Mouse (Mus musculus) embryonic facial prominence, embryonic 12.5 days (tissue): ENCODE results near the gene Slc25a36. TPM values are rescaled to one million over a fixed set of nuclear protein-coding genes. Genes with fewer than 3 reads are reported as not detected.
A peak's percentile ranks its signal among the peaks of the same experiment; 100 is the strongest.

Source experiments
- ATAC-seq: fragments of 200-750 bp; cut with Nextera tagmentation; 2 replicates; pipeline ENCODE4 v1.8.0; 2017; ENCODE audit not compliant: insufficient number of reproducible peaks, insufficient read depth, low FRiP score, low TSS enrichment
- H3K27ac ChIP-seq: fragments of 300-500 bp; sonication (generic); 2 replicates; pipeline ENCODE4 v1.5.1; 2016; ENCODE audit warnings: mild to moderate bottlenecking
- H3K27me3 ChIP-seq: fragments of 300-500 bp; sonication (generic); 2 replicates; pipeline ENCODE4 v1.6.1; 2016; ENCODE audit warnings: mild to moderate bottlenecking, moderate library complexity
- H3K36me3 ChIP-seq: fragments of 300-500 bp; sonication (generic); 2 replicates; pipeline ENCODE4 v1.6.1; 2016; ENCODE audit warnings: mild to moderate bottlenecking
- H3K4me1 ChIP-seq: fragments of 300-500 bp; sonication (generic); 2 replicates; pipeline ENCODE4 v1.6.1; 2016
- H3K4me2 ChIP-seq: fragments of 300-500 bp; sonication (generic); replicated peaks from 2 replicates; pipeline ENCODE4 v1.6.1; 2016; ENCODE audit warnings: mild to moderate bottlenecking, moderate library complexity
- H3K4me3 ChIP-seq: fragments of 300-500 bp; sonication (generic); 2 replicates; pipeline ENCODE4 v1.5.1; 2016; ENCODE audit warnings: mild to moderate bottlenecking
- H3K9ac ChIP-seq: fragments of 300-500 bp; sonication (generic); 2 replicates; pipeline ENCODE4 v1.6.1; 2016; ENCODE audit warnings: mild to moderate bottlenecking, moderate library complexity
- H3K9me3 ChIP-seq: fragments of 300-500 bp; sonication (generic); 2 replicates; pipeline ENCODE4 v1.6.1; 2016; ENCODE audit warnings: mild to moderate bottlenecking, moderate library complexity
- WGBS: fragments of 180-500 bp; shearing (Covaris S2); methylation state at CpG from one replicate; pipeline ENCODE4 v1.1.7; 2016; 5-methylcytosine and 5-hydroxymethylcytosine counted together
- polyA plus RNA-seq: library from polyadenylated mRNA; unstranded; fragments of >200 nt; fragmentation: Nextera tagmentation; extraction: Ambion mirVana; gene quantifications from 2 replicates; pipeline ENCODE4 v1.2.1, GENCODE M21; 2016

The Slc25a36 gene
- 108 and 111 TPM in 2 replicates for polyA plus RNA-seq

DNA sequence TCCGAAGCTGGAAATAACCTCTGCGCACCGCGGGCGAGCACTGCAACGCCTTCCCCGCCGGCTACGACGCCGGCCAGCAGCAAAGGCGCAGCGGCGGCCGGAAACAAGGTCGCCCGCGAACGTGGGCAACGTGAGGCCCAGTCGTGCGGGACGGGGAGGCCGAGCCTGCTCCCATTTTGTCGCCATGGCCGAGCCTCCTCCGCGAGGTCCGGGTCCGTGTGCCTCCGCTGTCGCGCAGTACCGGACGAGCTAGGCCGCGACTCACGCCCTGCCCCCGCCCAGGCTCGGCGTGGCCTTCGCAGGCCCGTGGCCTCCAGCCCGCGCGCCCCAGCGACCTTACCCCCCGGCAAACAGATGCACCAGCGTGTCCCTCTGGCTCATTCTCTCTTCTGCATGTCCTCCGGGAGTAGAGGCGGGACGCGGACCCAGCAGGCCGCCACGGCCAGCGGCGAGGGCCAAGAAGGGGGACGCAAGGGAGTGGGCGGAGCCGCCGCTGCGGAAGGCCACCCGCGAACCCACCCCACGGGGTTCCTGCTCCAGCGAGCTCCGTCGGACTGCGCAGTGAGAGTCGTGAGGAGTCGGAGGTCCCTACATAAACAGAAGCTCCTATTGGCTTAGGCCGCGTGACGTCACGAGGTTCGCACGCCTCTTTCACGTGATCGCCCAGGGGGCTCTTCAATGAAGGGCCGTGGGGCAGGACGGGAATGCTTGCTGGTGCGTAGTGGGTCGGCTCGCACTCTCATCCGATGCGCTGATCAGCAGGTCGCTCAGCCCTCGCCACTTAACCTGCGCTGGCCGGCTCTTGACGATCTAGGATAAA lies at the start of gene Slc25a36:
Slc25a36 (minus strand) TSS at position 587 of the 820 bp plus-strand sequence.
- Histone ChIP-seq H3K9me3 (no peaks in the 10 kb centered on the region), H3K36me3 (no peaks in the 10 kb centered on the region), H3K4me2 (peak within 1 kb of the TSS; percentile 60), H3K27me3 (no peaks in the 10 kb centered on the region), H3K9ac (peak within 1 kb of the TSS; percentile 88), H3K4me3 (peak within 1 kb of the TSS; percentile 84), H3K27ac (peak within 1 kb of the TSS; percentile 88), H3K4me1 (peaks cover 14% of the 10 kb centered on the region)
- peak; percentile 99 for ATAC-seq
- WGBS: 1% methylated on average over 89 of the region's 91 CpGs

DNA sequence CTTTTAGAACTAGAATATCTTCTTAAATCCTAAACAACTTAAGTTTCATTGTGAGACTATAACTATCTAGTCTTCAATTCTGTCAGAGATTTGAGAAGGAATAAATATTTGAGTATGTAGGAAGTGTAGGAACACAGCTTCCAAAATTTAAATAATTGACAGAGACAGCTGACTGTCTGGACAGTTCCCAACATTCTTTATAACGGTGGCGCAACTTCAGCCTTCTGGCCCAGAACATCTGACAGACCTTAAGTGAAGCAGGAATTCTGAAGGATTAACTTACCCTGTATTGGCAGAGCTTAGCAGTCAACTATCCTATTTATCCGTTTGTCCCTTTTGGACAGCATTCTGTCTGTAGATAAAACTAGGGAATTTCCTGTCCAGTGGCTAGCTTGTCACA lies 47.5 kb upstream of the Slc25a36 start:
- Histone ChIP-seq H3K4me1 (no peaks in the 10 kb centered on the region), H3K36me3 (no peaks in the 10 kb centered on the region), H3K4me2 (no peak overlapping the region), H3K27ac (no peak overlapping the region), H3K9me3 (no peaks in the 10 kb centered on the region), H3K4me3 (no peak overlapping the region), H3K27me3 (no peaks in the 10 kb centered on the region; the same call in 1 of the 2 replicates), H3K9ac (no peak overlapping the region)
- ATAC-seq: no peak
- WGBS: 66% methylated on average over 3 of the region's 3 CpGs

DNA sequence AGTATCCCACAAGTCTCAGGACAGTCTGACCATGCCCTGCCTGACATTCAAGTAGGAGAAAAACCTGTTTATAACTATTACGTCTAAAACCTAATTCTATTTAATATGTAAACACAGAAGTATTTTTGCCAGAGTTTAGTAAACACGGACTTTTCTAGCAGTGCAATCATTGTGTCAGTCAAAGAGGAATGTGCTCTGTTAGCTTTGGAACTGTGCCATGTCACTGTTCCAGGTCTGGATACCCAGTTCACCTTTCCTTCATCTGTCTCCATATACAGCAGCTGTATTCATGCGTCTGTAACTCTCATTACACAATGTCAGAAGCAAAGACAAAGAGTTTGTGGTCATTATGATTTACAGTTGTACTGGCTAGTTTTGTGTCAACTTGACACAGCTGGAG lies 45.0 kb upstream of the Slc25a36 start:
- Histone ChIP-seq H3K27me3 (no peaks in the 10 kb centered on the region), H3K9me3 (no peaks in the 10 kb centered on the region), H3K27ac (no peak overlapping the region), H3K4me1 (no peaks in the 10 kb centered on the region), H3K9ac (no peak overlapping the region), H3K4me3 (no peak overlapping the region), H3K36me3 (no peaks in the 10 kb centered on the region), H3K4me2 (no peak overlapping the region)
- ATAC-seq: no peak
- WGBS: 59% methylated on average over 3 of the region's 3 CpGs

DNA sequence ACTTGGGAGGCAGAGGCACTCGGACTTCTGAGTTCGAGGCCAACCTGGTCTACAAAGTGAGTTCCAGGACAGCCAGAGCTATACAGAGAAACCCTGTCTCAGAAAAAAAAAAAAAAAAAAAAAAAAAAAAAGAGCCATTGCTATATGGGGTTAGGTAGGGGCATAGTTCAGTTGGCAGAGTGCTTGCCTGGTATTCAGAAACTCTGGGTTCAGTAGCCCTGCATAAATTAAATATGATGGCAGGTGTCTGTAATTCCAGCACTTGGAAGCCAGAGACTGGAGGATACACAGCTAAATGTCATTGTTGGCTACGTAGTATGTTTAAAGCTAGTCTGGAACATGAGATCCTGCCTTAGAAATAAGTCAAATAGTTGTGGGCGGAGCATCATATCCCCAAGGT lies 44.0 kb upstream of the Slc25a36 start:
- no peak overlapping the region for H3K4me2 ChIP-seq
- no peaks in the 10 kb centered on the region for H3K9me3 ChIP-seq
- H3K36me3 ChIP-seq: no peaks in the 10 kb centered on the region
- no peak overlapping the region for H3K27ac ChIP-seq
- 82% methylated on average over 4 of the region's 4 CpGs for WGBS
- no peak for ATAC-seq
- H3K27me3 ChIP-seq: no peaks in the 10 kb centered on the region
- H3K4me3 ChIP-seq: no peak overlapping the region
- H3K4me1 ChIP-seq: no peaks in the 10 kb centered on the region
- H3K9ac ChIP-seq: no peak overlapping the region

DNA sequence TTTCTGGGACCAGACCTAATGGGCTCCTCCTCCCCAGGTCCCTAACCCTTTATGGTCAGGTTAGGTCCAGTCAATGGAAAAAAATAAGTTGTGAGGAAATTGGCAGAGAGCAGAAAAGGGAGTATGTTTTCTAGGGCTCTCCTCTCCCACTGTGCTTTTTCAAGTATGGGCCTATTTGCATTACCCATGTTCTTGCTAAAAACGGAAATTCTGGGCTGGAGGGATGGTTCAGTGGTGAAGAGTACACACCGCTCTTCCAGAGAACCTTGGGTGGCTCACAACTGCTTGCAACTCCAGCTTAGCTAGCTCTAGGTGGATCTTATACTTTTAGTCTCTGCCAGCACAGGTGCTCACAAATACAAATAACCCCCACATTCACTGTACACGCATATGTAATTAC lies 42.0 kb upstream of the Slc25a36 start:
- H3K9ac ChIP-seq: no peak overlapping the region
- no peaks in the 10 kb centered on the region for H3K36me3 ChIP-seq
- H3K4me3 ChIP-seq: no peak overlapping the region
- ATAC-seq: no peak
- H3K27ac ChIP-seq: no peak overlapping the region
- 85% methylated on average over 3 of the region's 3 CpGs for WGBS
- no peaks in the 10 kb centered on the region for H3K4me1 ChIP-seq
- H3K9me3 ChIP-seq: no peaks in the 10 kb centered on the region
- H3K4me2 ChIP-seq: no peak overlapping the region
- H3K27me3 ChIP-seq: no peaks in the 10 kb centered on the region

DNA sequence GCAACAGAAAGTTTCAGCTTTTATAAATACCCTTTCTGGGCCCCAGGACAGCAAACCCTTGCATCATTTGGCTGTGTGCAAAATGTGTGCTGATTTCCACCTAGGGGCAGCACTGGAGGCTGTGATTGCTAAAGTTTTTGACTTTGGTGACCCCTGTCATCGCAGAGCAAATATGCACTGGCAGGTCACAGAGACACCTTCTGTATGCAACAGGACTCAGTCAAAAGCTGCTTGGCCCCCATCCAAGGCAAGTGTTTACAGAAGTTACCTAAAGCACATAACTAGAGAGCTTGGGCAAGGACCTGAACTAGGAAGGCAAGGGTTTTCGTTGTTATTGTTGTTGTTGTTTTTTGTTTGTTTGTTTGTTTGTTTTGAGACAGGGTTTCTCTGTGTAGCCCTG lies 36.3 kb upstream of the Slc25a36 start:
- 72% methylated on average over 2 of the region's 2 CpGs for WGBS

DNA sequence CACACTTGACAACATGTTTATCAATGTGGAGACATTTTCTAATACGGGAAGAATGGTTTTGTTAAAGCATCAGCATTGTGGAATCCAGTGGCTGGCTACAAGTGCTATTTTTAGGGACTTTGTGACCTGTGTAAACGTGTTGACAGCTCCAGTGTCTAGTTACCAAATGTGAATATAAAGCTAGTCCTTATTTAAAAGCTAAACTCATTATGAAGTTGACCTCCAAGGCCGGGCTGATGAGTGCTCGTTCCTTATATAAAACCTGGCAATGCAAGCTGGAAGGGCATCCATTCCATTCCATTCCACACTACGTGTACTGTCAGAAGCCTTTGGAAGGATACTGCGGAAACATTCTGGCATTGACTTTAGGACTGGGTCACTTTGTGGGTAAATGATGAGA lies 34.4 kb upstream of the Slc25a36 start:
- Histone ChIP-seq H3K4me1 (no peaks in the 10 kb centered on the region), H3K27ac (no peak overlapping the region), H3K4me2 (no peak overlapping the region), H3K4me3 (no peak overlapping the region), H3K36me3 (no peaks in the 10 kb centered on the region), H3K9ac (no peak overlapping the region), H3K27me3 (no peaks in the 10 kb centered on the region), H3K9me3 (no peaks in the 10 kb centered on the region)
- no peak for ATAC-seq
- WGBS: 73% methylated on average over 6 of the region's 6 CpGs

More for the DNA sequence above, 36.3 kb upstream of the Slc25a36 start:
- Histone ChIP-seq H3K36me3 (no peaks in the 10 kb centered on the region), H3K9me3 (no peaks in the 10 kb centered on the region), H3K4me1 (no peaks in the 10 kb centered on the region), H3K4me2 (no peak overlapping the region), H3K4me3 (no peak overlapping the region), H3K9ac (no peak overlapping the region), H3K27ac (no peak overlapping the region), H3K27me3 (no peaks in the 10 kb centered on the region)
- no peak for ATAC-seq

DNA sequence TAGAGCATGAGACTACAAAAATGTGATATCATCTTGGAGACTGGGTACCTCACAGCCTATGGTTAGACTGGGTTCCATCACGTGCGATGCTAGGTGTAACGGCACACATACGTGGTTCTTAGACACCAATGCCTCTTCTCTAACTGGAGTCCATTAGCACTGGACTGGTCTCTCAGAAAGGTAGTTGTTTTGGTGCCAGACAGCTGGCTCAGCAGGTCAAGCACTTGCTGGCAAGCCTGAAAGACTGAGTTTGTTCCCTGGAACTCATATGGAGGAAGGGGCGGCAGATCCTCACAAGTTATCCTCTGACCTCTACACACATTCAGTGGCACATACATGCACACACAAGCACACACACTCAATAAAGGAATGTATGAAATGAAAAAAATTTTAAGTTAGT lies 32.5 kb upstream of the Slc25a36 start:
- H3K36me3 ChIP-seq: no peaks in the 10 kb centered on the region
- WGBS: 90% methylated on average over 5 of the region's 5 CpGs
- ATAC-seq: no peak

DNA sequence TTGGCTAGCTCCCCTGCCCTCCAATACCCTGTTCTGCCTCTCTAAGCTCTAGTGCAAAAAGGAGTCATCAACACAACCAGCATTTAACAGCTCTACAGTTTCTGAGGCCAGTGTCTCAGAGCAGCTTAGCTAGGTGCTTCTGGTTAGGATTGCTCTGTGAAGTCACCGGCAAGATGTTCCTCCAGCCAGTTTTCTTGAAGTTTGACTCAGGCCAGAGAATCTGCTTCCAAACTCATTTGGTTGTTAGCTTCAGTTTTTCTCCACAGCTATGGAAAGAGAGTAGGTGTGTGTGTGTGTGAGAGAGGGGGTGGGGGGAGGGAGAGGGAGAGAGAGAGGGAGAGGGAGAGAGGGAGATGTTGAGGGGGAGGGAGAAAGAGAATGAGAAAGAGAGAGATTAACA lies 31.6 kb upstream of the Slc25a36 start:
- Histone ChIP-seq H3K4me1 (no peaks in the 10 kb centered on the region), H3K4me2 (no peak overlapping the region), H3K27me3 (no peaks in the 10 kb centered on the region), H3K27ac (no peak overlapping the region), H3K9ac (no peak overlapping the region), H3K4me3 (no peak overlapping the region), H3K9me3 (no peaks in the 10 kb centered on the region), H3K36me3 (no peaks in the 10 kb centered on the region)
- WGBS: 86% methylated on average over 1 of the region's 1 CpGs
- ATAC-seq: no peak

More for the DNA sequence above, 32.5 kb upstream of the Slc25a36 start:
- no peak overlapping the region for H3K4me3 ChIP-seq
- H3K27ac ChIP-seq: no peak overlapping the region
- no peaks in the 10 kb centered on the region for H3K9me3 ChIP-seq
- H3K4me2 ChIP-seq: no peak overlapping the region
- no peaks in the 10 kb centered on the region for H3K27me3 ChIP-seq
- no peak overlapping the region for H3K9ac ChIP-seq
- H3K4me1 ChIP-seq: no peaks in the 10 kb centered on the region

DNA sequence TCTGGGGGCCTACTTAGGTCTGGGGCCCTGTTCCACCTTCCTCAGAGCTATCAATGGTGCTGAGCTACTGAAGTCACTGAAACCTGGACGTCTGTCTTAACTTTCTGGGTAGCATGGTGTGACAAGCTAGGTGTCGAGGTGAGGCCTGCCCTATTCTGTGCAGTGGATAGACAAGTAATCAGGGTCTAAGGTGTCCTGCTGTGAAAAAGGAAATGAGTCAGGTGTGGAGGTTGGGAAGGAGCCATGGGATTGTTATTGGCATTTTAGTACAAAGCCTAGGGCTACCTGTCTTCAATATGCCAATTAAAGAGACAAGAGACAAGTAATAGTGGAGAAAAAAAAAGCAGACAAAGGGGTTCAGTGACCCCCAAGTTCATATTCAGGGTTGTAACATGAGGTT lies 30.8 kb upstream of the Slc25a36 start:
- no peak overlapping the region for H3K4me3 ChIP-seq
- H3K4me2 ChIP-seq: no peak overlapping the region
- no peaks in the 10 kb centered on the region for H3K36me3 ChIP-seq
- H3K4me1 ChIP-seq: no peaks in the 10 kb centered on the region
- 62% methylated on average over 2 of the region's 2 CpGs for WGBS
- H3K9me3 ChIP-seq: no peaks in the 10 kb centered on the region
- no peak overlapping the region for H3K9ac ChIP-seq
- ATAC-seq: no peak
- H3K27ac ChIP-seq: no peak overlapping the region
- H3K27me3 ChIP-seq: no peaks in the 10 kb centered on the region

DNA sequence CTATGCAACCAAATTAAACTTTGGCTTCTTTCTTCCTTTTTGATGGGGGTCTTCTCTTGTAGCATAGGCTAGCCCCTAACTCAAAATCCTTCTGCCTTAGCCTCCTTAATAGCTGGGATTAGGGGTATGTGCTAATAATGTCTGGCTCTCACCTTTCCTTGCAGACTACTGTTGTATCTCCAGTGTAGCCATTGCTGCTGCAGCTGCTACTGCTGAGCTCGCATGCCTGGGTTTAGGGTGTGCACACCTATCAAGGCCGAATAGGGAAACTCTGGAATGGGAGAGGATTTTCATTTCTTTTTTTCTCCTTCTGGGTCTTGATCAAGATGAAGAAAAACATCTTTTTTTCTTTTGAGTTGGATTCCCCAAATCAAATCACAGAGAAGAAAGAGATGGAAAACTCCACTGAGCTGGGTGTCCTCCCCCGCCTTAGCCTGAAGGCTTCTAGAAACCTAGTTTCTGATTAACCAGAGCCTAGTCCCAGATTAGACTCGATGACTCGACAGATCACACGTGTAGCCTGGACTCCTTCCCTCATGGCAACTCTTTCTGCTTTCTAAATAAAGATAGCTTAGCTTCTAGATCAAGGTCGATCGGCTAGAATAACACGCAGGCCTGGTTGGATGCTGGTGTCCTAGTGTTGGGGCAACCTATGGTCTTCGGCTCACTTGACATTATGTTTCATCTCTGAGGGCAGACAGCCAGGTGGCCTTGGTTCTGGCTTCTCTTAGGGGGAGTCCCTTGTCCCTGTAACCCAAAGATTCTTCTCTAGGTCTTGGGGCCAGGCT lies 29.4 kb upstream of the Slc25a36 start:
- no peaks in the 10 kb centered on the region for H3K27me3 ChIP-seq
- WGBS: 89% methylated on average over 10 of the region's 10 CpGs
- no peaks in the 10 kb centered on the region for H3K4me1 ChIP-seq
- H3K36me3 ChIP-seq: no peaks in the 10 kb centered on the region
- no peak overlapping the region for H3K4me3 ChIP-seq
- no peaks in the 10 kb centered on the region for H3K9me3 ChIP-seq
- H3K4me2 ChIP-seq: no peak overlapping the region
- H3K9ac ChIP-seq: no peak overlapping the region
- no peak overlapping the region for H3K27ac ChIP-seq
- no peak for ATAC-seq

DNA sequence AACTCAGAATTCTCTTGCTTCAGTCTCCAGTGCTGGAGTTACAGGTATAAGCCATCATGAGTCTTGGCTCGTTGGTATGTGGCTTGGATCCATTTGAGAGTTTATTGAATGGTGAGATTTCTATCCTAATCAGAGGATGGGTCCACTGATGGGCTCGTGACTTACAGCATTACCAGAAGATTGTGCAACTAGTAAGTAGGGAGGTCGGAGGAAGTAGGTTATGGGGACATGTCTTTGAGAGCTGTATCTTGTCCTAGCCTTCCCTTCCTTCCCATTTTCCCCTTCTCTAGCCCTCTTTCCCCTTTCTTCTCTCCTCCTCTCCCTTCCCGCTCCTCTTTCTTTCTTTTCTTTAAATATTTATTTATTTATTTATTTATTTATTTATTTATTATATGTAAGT lies 26.7 kb upstream of the Slc25a36 start:
- no peak for ATAC-seq
- H3K4me2 ChIP-seq: no peak overlapping the region
- WGBS: 88% methylated on average over 4 of the region's 4 CpGs

More for the DNA sequence above, 26.7 kb upstream of the Slc25a36 start:
- H3K9me3 ChIP-seq: no peaks in the 10 kb centered on the region
- no peaks in the 10 kb centered on the region for H3K27me3 ChIP-seq
- no peak overlapping the region for H3K4me3 ChIP-seq
- no peak overlapping the region for H3K9ac ChIP-seq
- H3K27ac ChIP-seq: no peak overlapping the region
- H3K36me3 ChIP-seq: no peaks in the 10 kb centered on the region
- no peaks in the 10 kb centered on the region for H3K4me1 ChIP-seq
